Mouse (Mus musculus): ENCODE results near the gene Rsl24d1. TPM values are rescaled to one million over a fixed set of nuclear protein-coding genes. Genes with fewer than 3 reads are reported as not detected.
A peak's percentile ranks its signal among the peaks of the same experiment; 100 is the strongest.

Rsl24d1 gene
- polyA plus RNA-seq, 1 experiment from 2014 or later, result 45.0 TPM

DNA sequence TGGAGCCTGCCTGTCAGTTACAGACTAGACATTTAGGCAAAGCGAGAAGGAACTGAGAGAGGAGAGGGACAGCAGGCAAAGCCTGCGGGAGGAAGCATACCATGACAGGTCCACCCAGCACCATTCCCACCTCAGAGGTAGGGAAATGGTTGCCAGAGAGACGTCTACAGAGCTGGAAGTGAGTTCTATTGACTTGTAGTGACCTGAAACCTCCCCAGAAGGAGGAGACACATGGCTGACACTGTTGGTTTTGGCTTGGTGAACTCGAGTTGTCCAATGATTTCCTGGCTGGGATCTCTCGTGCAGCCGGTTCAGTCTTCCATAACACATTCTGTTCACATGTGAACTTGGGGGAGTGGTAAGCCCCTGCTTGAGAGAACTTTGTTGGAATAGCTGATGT lies 29.3 kb upstream of the Rsl24d1 start:
- Histone ChIP-seq H3K4me2 (replicated peaks; ENCODE audit: low read depth) (no peak overlapping the region), H3K27ac (ENCODE audit: low read depth, low read length) (no peak overlapping the region), H3K4me3 (ENCODE audit: low read depth, low read length) (no peak overlapping the region), H3K27me3 (replicated peaks; ENCODE audit: control insufficient read depth, insufficient read depth, low read length) (no peaks in the 10 kb centered on the region), H3K9me3 (ENCODE audit: control insufficient read depth) (no peaks in the 10 kb centered on the region), H3K4me1 (replicated peaks; ENCODE audit: control insufficient read depth, insufficient read depth, low read length) (no peaks in the 10 kb centered on the region), H3K9ac (ENCODE audit: low read depth, low read length) (no peak overlapping the region), H3K36me3 (ENCODE audit: control insufficient read depth, insufficient read depth) (no peaks in the 10 kb centered on the region)
- 76% methylated on average over 6 of the region's 6 CpGs for WGBS
- ATAC-seq, result no peak
- no peak for TF ChIP-seq CTCF (IDR thresholded peaks at IDR 0.05; ENCODE audit: low read depth)

GRCm38 (mm10) chr9:73085845-73086244 lies 27.4 kb upstream of the Rsl24d1 start:
- H3K9me3 ChIP-seq (ENCODE audit: control insufficient read depth), result no peaks in the 10 kb centered on the region
- no peak overlapping the region for H3K27ac ChIP-seq (ENCODE audit: low read depth, low read length)
- H3K27me3 ChIP-seq (replicated peaks; ENCODE audit: control insufficient read depth, insufficient read depth, low read length), result no peaks in the 10 kb centered on the region
- ATAC-seq, result no peak
- 56% methylated on average over 6 of the region's 6 CpGs for WGBS
- H3K36me3 ChIP-seq (ENCODE audit: control insufficient read depth, insufficient read depth), result no peaks in the 10 kb centered on the region
- H3K4me1 ChIP-seq (replicated peaks; ENCODE audit: control insufficient read depth, insufficient read depth, low read length), result no peaks in the 10 kb centered on the region
- no peak for TF ChIP-seq CTCF (IDR thresholded peaks at IDR 0.05; ENCODE audit: low read depth)
- no peak overlapping the region for H3K4me2 ChIP-seq (replicated peaks; ENCODE audit: low read depth)
- no peak overlapping the region for H3K9ac ChIP-seq (ENCODE audit: low read depth, low read length)
- H3K4me3 ChIP-seq (ENCODE audit: low read depth, low read length), result no peak overlapping the region

DNA sequence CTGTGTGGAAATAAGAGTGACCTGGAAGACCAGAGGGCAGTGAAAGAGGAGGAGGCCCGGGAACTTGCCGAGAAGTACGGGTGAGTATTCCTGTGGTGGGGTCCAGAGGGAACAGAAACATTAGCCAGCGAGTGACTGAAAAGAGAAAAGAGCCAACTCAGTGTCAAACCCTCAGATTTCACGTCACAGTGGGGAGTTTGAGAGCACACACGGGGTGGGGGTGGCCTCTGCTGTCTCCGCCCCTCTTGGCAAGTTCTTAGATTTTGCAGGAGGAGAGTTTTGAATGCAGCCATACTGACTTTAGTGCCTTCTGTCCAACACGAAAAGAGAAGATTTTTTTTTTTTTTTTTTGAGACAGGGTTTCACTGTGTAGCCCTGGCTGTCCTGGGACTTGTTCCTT lies 26.1 kb upstream of the Rsl24d1 start:
- TF ChIP-seq CTCF (IDR thresholded peaks at IDR 0.05; ENCODE audit: low read depth), result no peak
- no peak for ATAC-seq
- no peaks in the 10 kb centered on the region for H3K9me3 ChIP-seq (ENCODE audit: control insufficient read depth)
- no peaks in the 10 kb centered on the region for H3K4me1 ChIP-seq (replicated peaks; ENCODE audit: control insufficient read depth, insufficient read depth, low read length)
- no peaks in the 10 kb centered on the region for H3K27me3 ChIP-seq (replicated peaks; ENCODE audit: control insufficient read depth, insufficient read depth, low read length)
- no peak overlapping the region for H3K4me2 ChIP-seq (replicated peaks; ENCODE audit: low read depth)
- no peak overlapping the region for H3K27ac ChIP-seq (ENCODE audit: low read depth, low read length)
- no peak overlapping the region for H3K4me3 ChIP-seq (ENCODE audit: low read depth, low read length)
- no peak overlapping the region for H3K9ac ChIP-seq (ENCODE audit: low read depth, low read length)
- WGBS, result 59% methylated on average over 8 of the region's 8 CpGs
- H3K36me3 ChIP-seq (ENCODE audit: control insufficient read depth, insufficient read depth), result no peaks in the 10 kb centered on the region

- no peak for ATAC-seq
- 77% methylated on average over 5 of the region's 5 CpGs for WGBS
- no peak for TF ChIP-seq CTCF (IDR thresholded peaks at IDR 0.05; ENCODE audit: low read depth)
- Histone ChIP-seq H3K9ac (ENCODE audit: low read depth, low read length) (no peak overlapping the region), H3K27me3 (replicated peaks; ENCODE audit: control insufficient read depth, insufficient read depth, low read length) (no peaks in the 10 kb centered on the region), H3K4me2 (replicated peaks; ENCODE audit: low read depth) (no peak overlapping the region), H3K36me3 (ENCODE audit: control insufficient read depth, insufficient read depth) (no peaks in the 10 kb centered on the region), H3K27ac (ENCODE audit: low read depth, low read length) (no peak overlapping the region), H3K4me3 (ENCODE audit: low read depth, low read length) (no peak overlapping the region), H3K9me3 (ENCODE audit: control insufficient read depth) (no peaks in the 10 kb centered on the region), H3K4me1 (replicated peaks; ENCODE audit: control insufficient read depth, insufficient read depth, low read length) (no peaks in the 10 kb centered on the region)
Measured at GRCm38 (mm10) chr9:73087581-73087980, 25.6 kb upstream of the Rsl24d1 start.

- no peak for TF ChIP-seq CTCF (IDR thresholded peaks at IDR 0.05; ENCODE audit: low read depth)
- peak; percentile 59 for ATAC-seq
- Histone ChIP-seq H3K4me1 (replicated peaks; ENCODE audit: control insufficient read depth, insufficient read depth, low read length) (no peaks in the 10 kb centered on the region), H3K36me3 (ENCODE audit: control insufficient read depth, insufficient read depth) (no peaks in the 10 kb centered on the region), H3K4me2 (replicated peaks; ENCODE audit: low read depth) (no peak overlapping the region; the same call in 1 of the 2 replicates), H3K27ac (ENCODE audit: low read depth, low read length) (no peak overlapping the region), H3K27me3 (replicated peaks; ENCODE audit: control insufficient read depth, insufficient read depth, low read length) (no peaks in the 10 kb centered on the region), H3K4me3 (ENCODE audit: low read depth, low read length) (no peak overlapping the region), H3K9ac (ENCODE audit: low read depth, low read length) (no peak overlapping the region), H3K9me3 (ENCODE audit: control insufficient read depth) (no peaks in the 10 kb centered on the region)
- 45% methylated on average over 16 of the region's 16 CpGs for WGBS
Measured at GRCm38 (mm10) chr9:73089222-73089920, 23.9 kb upstream of the Rsl24d1 start.

DNA sequence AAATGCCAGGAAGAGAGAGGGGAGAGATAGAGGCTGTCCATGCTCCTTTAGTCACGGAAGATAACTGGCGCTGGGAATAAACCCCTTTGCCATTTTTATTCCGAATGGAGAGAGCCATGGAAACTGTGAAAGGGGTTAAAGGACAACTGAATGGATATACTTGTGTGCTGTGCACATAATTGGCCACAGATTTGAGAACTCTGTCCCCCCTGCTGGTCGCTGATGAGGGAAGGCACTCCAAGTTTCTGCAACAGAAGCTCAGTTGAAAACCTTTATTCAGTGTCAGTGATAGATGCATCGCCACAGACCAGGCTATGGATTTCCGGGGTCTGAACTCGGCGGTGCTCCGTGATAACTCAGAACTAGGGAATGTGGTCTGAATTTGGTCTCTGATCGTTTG lies 23.1 kb upstream of the Rsl24d1 start:
- Histone ChIP-seq H3K4me3 (ENCODE audit: low read depth, low read length) (no peak overlapping the region), H3K9me3 (ENCODE audit: control insufficient read depth) (no peaks in the 10 kb centered on the region), H3K4me2 (replicated peaks; ENCODE audit: low read depth) (no peak overlapping the region), H3K27me3 (replicated peaks; ENCODE audit: control insufficient read depth, insufficient read depth, low read length) (no peaks in the 10 kb centered on the region), H3K9ac (ENCODE audit: low read depth, low read length) (no peak overlapping the region), H3K36me3 (ENCODE audit: control insufficient read depth, insufficient read depth) (no peaks in the 10 kb centered on the region), H3K27ac (ENCODE audit: low read depth, low read length) (no peak overlapping the region), H3K4me1 (replicated peaks; ENCODE audit: control insufficient read depth, insufficient read depth, low read length) (no peaks in the 10 kb centered on the region)
- no peak for ATAC-seq
- WGBS, result 83% methylated on average over 10 of the region's 10 CpGs
- no peak for TF ChIP-seq CTCF (IDR thresholded peaks at IDR 0.05; ENCODE audit: low read depth)
